Mouse (Mus musculus): ENCODE measurements around the gene Pid1. TPM values are rescaled to one million over a fixed set of nuclear protein-coding genes. Genes with fewer than 3 reads are reported as not detected.

The Pid1 gene
- total and polyA plus RNA-seq, 2 experiments, result 48.1 to 88.7 TPM

DNA sequence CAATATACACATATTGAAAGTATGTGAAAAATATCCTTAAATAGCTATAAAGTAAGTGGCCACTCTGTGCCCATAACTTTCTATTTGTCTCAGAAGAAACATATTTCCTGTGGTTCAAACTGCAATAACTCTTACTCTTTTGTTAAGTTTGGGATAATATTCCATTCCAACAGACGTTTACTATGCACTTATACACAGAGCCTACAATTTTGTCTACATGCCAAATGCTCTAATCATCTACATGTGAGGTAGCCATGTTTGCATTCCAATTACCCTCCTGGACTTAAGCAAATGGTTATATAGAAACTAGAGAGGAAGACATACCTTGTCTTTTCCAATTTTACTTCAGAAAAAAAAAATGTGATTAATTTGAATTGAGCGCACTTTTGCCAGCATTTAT is 274.3 kb downstream of the Pid1 start:
- H3K27ac ChIP-seq (replicated peaks; ENCODE audit: insufficient read depth, low read depth, low read length), result no peak overlapping the region
- no peak for TF ChIP-seq POLR2A (IDR thresholded peaks at IDR 0.05; ENCODE audit: extremely low read depth, insufficient read depth, low read length)
- no peak for TF ChIP-seq CTCF (IDR thresholded peaks at IDR 0.05; ENCODE audit: low read depth, low read length)
- H3K27me3 ChIP-seq (ENCODE audit: control insufficient read depth, insufficient read depth, low read length), result no peaks in the 10 kb centered on the region
- peaks cover 5% of the 10 kb centered on the region; the same call in 1 of the 2 replicates for H3K79me2 ChIP-seq (ENCODE audit: control insufficient read depth, insufficient read depth, low read length)
- H3K4me1 ChIP-seq (ENCODE audit: control insufficient read depth, insufficient read depth, low read length), result peaks cover 14% of the 10 kb centered on the region
- 82% methylated on average over 2 of the region's 2 CpGs for WGBS
- no peak overlapping the region for H3K9ac ChIP-seq (ENCODE audit: low read depth, low read length)
- DNase-seq (ENCODE audit: extremely low read depth, low read depth, low spot score), result no peak
- H3K4me3 ChIP-seq (ENCODE audit: insufficient read depth, low read depth, low read length), result no peak overlapping the region
- peaks cover 2% of the 10 kb centered on the region; the same call in 1 of the 2 replicates for H3K36me3 ChIP-seq (ENCODE audit: control insufficient read depth, insufficient read depth, low read length)

DNA sequence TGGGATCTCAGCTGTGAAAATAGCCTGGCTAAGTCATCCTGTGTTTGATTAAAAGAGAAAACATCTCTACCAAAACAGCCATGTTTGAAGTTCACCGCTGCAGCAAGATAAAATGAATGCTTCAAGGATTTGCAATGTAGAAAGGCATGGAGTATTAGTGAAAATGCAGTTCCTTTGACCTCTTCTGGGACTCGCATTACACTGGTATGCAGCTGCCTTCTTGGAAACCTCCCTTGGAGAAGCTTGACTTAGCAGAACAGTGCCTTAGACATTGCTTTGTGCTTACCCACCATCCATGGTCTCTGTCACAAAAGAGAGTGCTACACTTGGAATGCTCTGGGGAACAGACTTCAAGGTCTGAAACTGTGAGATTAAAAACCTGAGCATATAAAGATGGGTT is 276.0 kb downstream of the Pid1 start:
- H3K79me2 ChIP-seq (ENCODE audit: control insufficient read depth, insufficient read depth, low read length), result peaks cover 8% of the 10 kb centered on the region; the same call in 1 of the 2 replicates
- H3K36me3 ChIP-seq (ENCODE audit: control insufficient read depth, insufficient read depth, low read length), result peaks cover 2% of the 10 kb centered on the region; the same call in 1 of the 2 replicates
- no peak for TF ChIP-seq POLR2A (IDR thresholded peaks at IDR 0.05; ENCODE audit: extremely low read depth, insufficient read depth, low read length)
- TF ChIP-seq CTCF (IDR thresholded peaks at IDR 0.05; ENCODE audit: low read depth, low read length), result no peak
- no peaks in the 10 kb centered on the region for H3K27me3 ChIP-seq (ENCODE audit: control insufficient read depth, insufficient read depth, low read length)
- no peak for DNase-seq (ENCODE audit: extremely low read depth, low read depth, low spot score)
- H3K4me3 ChIP-seq (ENCODE audit: insufficient read depth, low read depth, low read length), result no peak overlapping the region
- WGBS, result 85% methylated on average over 2 of the region's 2 CpGs
- no peak overlapping the region for H3K27ac ChIP-seq (replicated peaks; ENCODE audit: insufficient read depth, low read depth, low read length)
- no peak overlapping the region for H3K9ac ChIP-seq (ENCODE audit: low read depth, low read length)
- peaks cover 14% of the 10 kb centered on the region for H3K4me1 ChIP-seq (ENCODE audit: control insufficient read depth, insufficient read depth, low read length)

DNA sequence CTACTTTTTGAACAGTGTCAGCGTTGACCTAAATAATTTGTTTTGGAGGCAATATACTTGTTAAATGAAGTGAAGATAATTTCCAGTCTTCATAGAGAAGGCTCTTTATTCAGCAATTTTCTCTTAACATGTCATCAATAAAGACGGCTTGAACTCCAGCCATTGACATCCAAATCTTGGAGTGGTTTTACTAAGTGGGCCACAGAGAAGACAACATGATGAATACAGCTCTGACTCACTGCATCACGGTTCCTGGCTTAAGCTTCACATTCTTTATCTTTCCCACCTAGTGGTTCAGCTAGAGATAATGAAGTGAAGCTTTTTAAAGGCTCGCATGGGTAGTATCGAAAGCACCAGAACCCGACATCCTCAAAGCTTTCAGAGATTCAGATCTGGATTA is 276.7 kb downstream of the Pid1 start:
- H3K27ac ChIP-seq (replicated peaks; ENCODE audit: insufficient read depth, low read depth, low read length), result no peak overlapping the region

DNA sequence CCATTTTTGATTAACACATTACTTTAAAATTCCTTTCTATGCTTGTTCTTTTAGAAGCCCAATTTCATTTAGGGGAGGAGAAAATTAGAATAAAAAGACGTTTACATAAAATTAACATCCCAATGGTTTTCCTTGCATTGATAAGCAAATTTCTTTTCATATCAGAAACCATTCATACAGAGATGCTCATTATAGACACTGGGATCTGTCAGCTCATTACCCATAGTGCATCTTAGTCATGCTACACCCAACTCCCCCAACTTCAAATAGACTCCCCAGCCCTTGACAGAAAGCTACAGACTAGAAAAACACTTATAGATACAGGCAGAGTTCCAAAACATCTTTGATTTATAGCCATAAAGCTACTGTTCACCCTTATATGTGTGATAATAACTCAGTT is 277.5 kb downstream of the Pid1 start:
- no peak for TF ChIP-seq POLR2A (IDR thresholded peaks at IDR 0.05; ENCODE audit: extremely low read depth, insufficient read depth, low read length)
- TF ChIP-seq CTCF (IDR thresholded peaks at IDR 0.05; ENCODE audit: low read depth, low read length), result no peak
- Histone ChIP-seq H3K9ac (ENCODE audit: low read depth, low read length) (no peak overlapping the region), H3K27me3 (ENCODE audit: control insufficient read depth, insufficient read depth, low read length) (no peaks in the 10 kb centered on the region), H3K4me3 (ENCODE audit: insufficient read depth, low read depth, low read length) (no peak overlapping the region), H3K4me1 (ENCODE audit: control insufficient read depth, insufficient read depth, low read length) (peaks cover 8% of the 10 kb centered on the region), H3K36me3 (ENCODE audit: control insufficient read depth, insufficient read depth, low read length) (peaks cover 2% of the 10 kb centered on the region; the same call in 1 of the 2 replicates), H3K79me2 (ENCODE audit: control insufficient read depth, insufficient read depth, low read length) (peaks cover 4% of the 10 kb centered on the region; the same call in 1 of the 2 replicates), H3K27ac (replicated peaks; ENCODE audit: insufficient read depth, low read depth, low read length) (no peak overlapping the region)
- no peak for DNase-seq (ENCODE audit: extremely low read depth, low read depth, low spot score)
- WGBS, result 84% methylated on average over 1 of the region's 1 CpGs

More for the DNA sequence above, 276.7 kb downstream of the Pid1 start:
- H3K36me3 ChIP-seq (ENCODE audit: control insufficient read depth, insufficient read depth, low read length), result peaks cover 2% of the 10 kb centered on the region; the same call in 1 of the 2 replicates
- TF ChIP-seq POLR2A (IDR thresholded peaks at IDR 0.05; ENCODE audit: extremely low read depth, insufficient read depth, low read length) (no peak), CTCF (IDR thresholded peaks at IDR 0.05; ENCODE audit: low read depth, low read length) (no peak)
- H3K9ac ChIP-seq (ENCODE audit: low read depth, low read length), result no peak overlapping the region
- no peak for DNase-seq (ENCODE audit: extremely low read depth, low read depth, low spot score)
- WGBS, result 83% methylated on average over 6 of the region's 6 CpGs
- no peaks in the 10 kb centered on the region for H3K27me3 ChIP-seq (ENCODE audit: control insufficient read depth, insufficient read depth, low read length)
- H3K79me2 ChIP-seq (ENCODE audit: control insufficient read depth, insufficient read depth, low read length), result peaks cover 5% of the 10 kb centered on the region; the same call in 1 of the 2 replicates
- H3K4me3 ChIP-seq (ENCODE audit: insufficient read depth, low read depth, low read length), result no peak overlapping the region
- peaks cover 13% of the 10 kb centered on the region for H3K4me1 ChIP-seq (ENCODE audit: control insufficient read depth, insufficient read depth, low read length)

DNA sequence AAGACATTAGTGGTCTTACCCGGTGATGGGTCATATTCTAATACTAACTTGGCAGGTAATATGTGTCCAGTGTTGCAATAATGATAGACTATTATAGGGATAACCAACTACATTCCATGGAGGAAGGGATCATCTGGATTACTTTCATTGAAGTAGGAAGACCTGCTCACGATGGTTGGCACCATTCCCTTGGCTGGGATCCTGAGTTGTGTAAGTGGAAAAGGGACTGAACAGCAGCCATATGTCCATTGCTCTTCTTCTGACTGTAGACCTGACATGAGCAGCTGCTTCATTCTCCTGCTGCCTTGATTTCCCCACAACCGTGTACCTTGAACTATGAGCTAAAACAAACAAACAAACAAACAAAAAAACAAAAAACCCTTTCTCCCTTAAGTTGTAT is 278.6 kb downstream of the Pid1 start:
- Histone ChIP-seq H3K27ac (replicated peaks; ENCODE audit: insufficient read depth, low read depth, low read length) (no peak overlapping the region), H3K27me3 (ENCODE audit: control insufficient read depth, insufficient read depth, low read length) (no peaks in the 10 kb centered on the region), H3K36me3 (ENCODE audit: control insufficient read depth, insufficient read depth, low read length) (peaks cover 2% of the 10 kb centered on the region; the same call in 1 of the 2 replicates), H3K9ac (ENCODE audit: low read depth, low read length) (no peak overlapping the region), H3K4me1 (ENCODE audit: control insufficient read depth, insufficient read depth, low read length) (peaks cover 2% of the 10 kb centered on the region; the same call in 1 of the 2 replicates), H3K4me3 (ENCODE audit: insufficient read depth, low read depth, low read length) (no peak overlapping the region), H3K79me2 (ENCODE audit: control insufficient read depth, insufficient read depth, low read length) (peaks cover 3% of the 10 kb centered on the region; the same call in 1 of the 2 replicates)
- peak; percentile 45 for DNase-seq (ENCODE audit: extremely low read depth, low read depth, low spot score)
- WGBS, result 59% methylated on average over 3 of the region's 3 CpGs
- TF ChIP-seq CTCF (IDR thresholded peaks at IDR 0.05; ENCODE audit: low read depth, low read length) (no peak), POLR2A (IDR thresholded peaks at IDR 0.05; ENCODE audit: extremely low read depth, insufficient read depth, low read length) (no peak)

DNA sequence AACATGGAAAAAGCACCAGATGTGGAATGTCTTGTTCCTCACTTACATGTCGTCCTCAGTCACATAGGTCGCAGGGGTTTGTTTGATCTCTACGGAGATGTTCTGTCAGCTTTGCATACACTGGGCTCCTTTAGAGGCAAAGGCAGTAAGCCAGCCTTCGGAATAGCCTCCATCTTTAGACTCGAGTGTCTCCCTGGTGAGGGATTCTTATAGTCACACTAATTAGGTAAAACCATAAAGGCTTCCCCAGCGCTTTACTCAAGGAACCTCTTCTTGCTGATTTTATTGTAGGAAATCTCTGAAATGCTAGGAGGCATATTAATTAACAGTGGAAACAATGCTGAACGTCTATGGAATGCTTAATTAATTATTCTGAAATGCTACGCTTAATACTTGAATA is 284.4 kb downstream of the Pid1 start:
- Histone ChIP-seq H3K4me1 (ENCODE audit: control insufficient read depth, insufficient read depth, low read length) (no peaks in the 10 kb centered on the region), H3K9ac (ENCODE audit: low read depth, low read length) (no peak overlapping the region), H3K4me3 (ENCODE audit: insufficient read depth, low read depth, low read length) (no peak overlapping the region), H3K79me2 (ENCODE audit: control insufficient read depth, insufficient read depth, low read length) (peaks cover 8% of the 10 kb centered on the region; the same call in 1 of the 2 replicates), H3K27ac (replicated peaks; ENCODE audit: insufficient read depth, low read depth, low read length) (no peak overlapping the region), H3K27me3 (ENCODE audit: control insufficient read depth, insufficient read depth, low read length) (no peaks in the 10 kb centered on the region), H3K36me3 (ENCODE audit: control insufficient read depth, insufficient read depth, low read length) (peaks cover 10% of the 10 kb centered on the region)
- 89% methylated on average over 8 of the region's 8 CpGs for WGBS
- TF ChIP-seq POLR2A (IDR thresholded peaks at IDR 0.05; ENCODE audit: extremely low read depth, insufficient read depth, low read length), result no peak
- no peak for TF ChIP-seq CTCF (IDR thresholded peaks at IDR 0.05; ENCODE audit: low read depth, low read length)
- DNase-seq (ENCODE audit: extremely low read depth, low read depth, low spot score), result no peak
